Mouse (Mus musculus) heart, postnatal 4 days (tissue): ENCODE results near the gene Gtpbp10. TPM values are rescaled to one million over a fixed set of nuclear protein-coding genes. Genes with fewer than 3 reads are reported as not detected.

Source experiments
- DNase-seq: peaks from one replicate; pipeline ENCODE4 v3.0.0; 2021
- total RNA-seq, 2 experiments: library from RNA; stranded (reverse); gene quantifications; 2 replicates each; pipeline ENCODE4 v1.2.3; 2021

The Gtpbp10 gene
- total RNA-seq, result 10 to 100 TPM; 15.1 to 16.0 TPM

DNA sequence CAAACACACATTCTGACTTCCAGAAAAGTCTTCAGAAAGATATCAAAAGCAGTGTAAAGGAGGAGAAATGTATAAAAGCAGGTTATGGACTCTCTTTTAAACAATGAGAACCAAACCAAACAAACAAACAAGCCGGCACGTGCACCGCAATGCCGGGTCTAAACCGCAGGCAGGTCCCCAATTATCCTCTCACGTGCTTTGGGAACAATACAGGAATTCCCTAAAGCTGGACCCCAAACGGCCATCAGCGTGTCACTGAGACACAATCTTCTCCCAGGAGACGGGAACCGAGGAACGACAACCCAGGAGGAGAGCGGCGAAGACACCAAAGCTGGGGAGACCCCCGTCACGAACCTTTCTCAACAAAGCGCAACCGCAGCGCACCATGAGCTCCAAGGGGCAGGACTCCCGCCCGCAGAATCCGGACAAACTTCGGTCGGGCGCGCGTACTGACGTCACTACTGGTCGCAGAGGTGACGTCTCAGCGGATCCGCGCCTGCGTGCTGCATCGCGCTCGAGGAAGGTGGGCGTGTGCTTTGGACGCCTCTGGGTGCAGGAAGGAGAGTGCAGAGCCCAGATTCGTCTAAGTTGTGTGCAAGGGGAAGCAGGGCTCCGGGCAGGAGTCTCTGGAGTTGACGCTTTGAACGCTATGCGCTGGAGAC, at the start of gene Gtpbp10:
Gene Gtpbp10 (minus strand): TSS at position 460 of the 662 bp plus-strand sequence.
- DNase-seq, result peak; percentile 96

DNA sequence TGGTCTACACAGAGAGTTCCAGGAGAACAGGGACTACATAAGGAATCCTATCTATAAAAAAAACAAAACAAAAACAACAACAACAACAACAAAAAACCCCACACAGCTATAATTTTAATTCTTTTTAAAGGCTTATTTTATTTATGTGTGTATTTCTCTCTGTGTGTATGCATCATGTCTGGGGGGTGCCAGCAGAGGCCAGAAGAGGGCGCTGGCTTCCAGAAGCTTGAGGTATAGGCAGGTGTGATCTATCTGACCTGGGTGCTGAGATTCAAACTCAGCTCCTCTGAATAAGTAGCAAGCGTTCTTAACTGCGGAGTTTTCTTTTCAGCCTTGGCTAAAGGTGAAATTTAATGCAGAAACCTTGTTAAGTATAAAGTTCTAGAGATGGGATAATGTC, 28.3 kb upstream of the Gtpbp10 start:
- no peak for DNase-seq

DNA sequence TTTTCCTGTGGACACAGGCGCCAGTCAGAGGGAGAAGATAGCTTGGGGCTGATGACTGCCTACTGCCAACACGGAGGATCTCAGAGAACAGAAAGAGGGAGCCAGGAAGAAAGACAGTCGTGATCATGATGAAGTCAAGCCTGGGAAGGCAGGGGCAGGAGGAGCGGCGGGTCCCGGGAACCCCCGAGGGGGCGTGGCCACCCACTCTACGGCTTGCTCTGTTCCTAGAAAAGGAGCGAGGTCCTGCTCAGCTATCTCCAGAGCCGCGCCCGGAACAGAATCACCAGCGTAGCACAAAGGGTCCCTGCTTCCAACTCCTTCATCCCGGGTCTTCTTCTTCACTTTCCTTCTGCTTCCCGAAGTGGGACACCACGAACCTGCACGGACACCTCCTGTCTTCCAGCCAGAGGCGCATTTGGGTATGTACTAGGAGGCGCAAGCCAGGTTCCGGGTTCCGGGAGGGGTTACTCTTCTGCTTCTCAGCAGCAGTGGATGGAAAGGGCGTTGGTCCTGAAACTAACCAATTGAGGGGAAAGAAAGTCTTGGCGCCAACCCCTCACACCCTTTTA, 14.5 kb upstream of the Gtpbp10 start, which contains the start of gene Gm8773:
Gene Gm8773 (plus strand): TSS at position 51 of the 569 bp plus-strand sequence.
- DNase-seq, result peak; percentile 11

DNA sequence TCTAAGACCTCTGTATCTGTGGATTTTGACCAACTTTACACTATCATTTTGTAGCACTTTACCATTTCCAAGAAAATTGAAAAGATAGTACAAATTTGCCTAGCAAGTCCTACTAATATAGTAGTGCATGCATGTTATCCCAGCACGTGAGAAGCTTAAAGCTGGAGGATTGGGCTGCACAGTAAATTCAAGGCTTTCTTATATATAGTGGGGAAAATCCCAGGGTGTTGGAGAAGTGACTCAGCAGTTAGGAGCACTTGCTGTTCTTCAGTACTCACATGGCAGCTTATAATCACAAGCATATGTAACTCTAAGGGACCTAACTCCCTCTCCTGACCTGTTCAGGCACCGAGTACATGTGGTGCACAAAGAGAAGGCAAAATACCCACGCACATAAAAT, 3.1 kb upstream of the Gtpbp10 start:
- no peak for DNase-seq

DNA sequence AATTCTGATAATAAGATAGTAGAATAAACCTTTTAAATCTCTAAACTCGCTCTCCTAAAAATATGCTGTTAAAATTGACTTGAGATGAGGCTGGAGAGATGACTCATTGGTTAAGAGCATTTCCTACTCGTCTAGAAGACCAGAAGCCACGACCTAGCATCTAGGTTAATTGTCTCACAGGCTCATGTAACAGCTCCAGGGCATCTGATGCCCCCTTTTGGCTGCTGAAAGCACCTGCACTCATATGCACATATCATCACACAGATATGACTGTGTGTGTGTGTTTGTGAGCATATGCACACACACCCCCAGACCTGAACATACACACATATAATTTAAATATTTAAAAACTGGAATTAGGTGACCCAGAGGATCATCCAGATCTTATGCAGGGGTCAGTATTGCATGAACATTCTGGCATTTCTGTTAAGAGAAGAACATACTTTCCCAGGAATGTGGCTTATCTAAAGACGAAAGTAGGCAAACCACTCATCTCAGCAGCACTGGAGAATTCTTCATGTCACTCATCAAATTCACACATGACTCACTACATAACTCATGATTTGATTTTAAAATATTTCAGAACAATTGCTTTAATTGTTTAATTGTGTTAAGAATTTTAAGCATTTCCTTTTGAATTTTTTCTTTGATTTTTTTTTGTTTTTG, 1.8 kb upstream of the Gtpbp10 start:
- no peak for DNase-seq

DNA sequence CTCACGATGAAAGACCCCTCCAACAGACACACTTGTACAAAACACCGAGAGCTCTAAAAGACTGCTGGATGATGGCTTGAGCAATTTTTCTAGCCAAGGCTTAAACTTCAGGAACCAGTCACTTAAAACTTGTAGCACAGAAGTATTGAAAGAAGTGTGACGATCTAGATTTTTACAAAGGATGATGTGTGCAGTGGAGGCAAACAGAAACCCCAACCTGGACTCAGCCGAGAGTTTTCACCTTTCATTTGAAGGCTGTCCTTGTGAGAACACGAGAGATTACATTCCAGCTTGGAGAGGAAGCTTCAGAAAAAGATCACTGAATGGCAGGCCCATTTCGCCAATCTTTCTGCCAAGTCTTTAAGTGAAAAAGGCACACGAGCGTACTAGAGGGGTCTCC, 460 bp upstream of the Gtpbp10 start:
- DNase-seq, result no peak

DNA sequence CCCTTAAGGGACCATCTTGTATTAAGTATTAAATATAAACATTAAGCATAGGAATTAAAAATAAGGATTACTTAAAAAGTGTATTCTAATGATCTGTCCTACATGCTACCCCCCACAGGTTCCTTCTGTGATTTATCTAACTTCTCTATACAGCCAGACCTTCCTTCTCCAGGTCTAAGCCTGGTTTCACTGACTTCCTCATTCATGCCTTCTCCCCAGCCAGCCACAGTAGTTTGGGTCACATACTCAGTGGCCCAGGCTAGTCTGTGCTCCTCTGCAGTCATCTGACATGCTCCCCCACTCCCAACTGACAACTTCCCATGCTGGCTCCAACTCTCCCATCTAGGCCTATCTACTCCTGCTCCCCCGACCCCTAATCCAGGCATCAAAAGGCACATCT, 8.2 kb downstream of the Gtpbp10 start:
- DNase-seq, result no peak

DNA sequence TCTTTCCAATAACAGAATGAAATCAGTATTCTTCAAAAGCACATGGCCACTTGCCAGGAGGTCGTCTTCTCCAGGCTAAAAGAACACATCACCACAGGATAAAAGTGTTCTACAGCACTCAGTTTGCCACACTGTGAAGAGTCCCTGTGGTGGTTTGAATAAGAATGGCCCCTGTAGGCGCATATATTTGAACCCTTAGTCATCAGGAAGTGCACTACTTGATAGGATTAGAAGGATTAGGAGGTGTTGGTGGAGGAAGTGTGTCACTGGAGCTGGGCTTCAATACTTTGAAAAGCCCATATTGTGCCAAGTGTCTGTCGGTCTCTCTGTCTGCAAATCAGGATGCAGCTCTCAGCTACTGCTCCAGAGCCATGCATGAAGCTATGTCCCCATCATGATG, 19.0 kb downstream of the Gtpbp10 start:
- no peak for DNase-seq

DNA sequence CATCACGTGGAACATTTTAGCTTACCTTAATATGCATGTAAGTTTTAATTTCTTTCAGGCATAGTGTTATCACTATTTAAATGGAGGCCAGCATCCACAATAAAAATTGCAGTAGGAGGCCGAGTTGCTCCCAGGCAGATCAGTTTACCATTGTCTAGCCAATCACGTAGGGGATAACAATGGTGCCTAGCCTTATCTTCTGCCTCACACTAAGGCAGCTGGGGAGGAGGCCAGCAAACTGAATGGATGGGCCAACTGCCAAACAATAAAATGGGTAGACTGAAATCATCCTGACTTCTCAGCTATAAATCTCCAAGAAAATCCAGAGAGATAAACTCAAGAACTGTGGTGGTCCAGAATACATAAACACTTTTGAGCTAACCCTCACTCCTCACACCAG, 19.6 kb downstream of the Gtpbp10 start:
- DNase-seq, result no peak

DNA sequence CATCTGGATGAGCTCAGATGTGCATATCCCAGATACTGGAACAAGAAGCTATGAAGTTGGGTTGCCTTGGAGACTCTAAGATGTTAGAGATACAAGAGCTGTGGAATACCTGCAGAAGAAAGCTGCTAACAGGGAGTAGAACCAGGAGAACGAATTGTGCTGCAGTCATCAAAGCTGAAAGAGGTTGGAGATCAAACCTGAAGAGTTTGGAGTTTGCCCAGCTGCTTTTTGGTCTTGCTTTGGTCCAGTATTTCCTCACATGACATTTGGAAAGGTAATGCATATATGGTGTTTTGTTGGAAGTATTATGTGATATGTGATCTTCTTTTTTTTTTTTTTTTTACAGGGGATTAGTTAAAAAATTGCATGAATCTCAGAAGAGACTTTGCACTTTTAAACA, 23.2 kb downstream of the Gtpbp10 start:
- no peak for DNase-seq

DNA sequence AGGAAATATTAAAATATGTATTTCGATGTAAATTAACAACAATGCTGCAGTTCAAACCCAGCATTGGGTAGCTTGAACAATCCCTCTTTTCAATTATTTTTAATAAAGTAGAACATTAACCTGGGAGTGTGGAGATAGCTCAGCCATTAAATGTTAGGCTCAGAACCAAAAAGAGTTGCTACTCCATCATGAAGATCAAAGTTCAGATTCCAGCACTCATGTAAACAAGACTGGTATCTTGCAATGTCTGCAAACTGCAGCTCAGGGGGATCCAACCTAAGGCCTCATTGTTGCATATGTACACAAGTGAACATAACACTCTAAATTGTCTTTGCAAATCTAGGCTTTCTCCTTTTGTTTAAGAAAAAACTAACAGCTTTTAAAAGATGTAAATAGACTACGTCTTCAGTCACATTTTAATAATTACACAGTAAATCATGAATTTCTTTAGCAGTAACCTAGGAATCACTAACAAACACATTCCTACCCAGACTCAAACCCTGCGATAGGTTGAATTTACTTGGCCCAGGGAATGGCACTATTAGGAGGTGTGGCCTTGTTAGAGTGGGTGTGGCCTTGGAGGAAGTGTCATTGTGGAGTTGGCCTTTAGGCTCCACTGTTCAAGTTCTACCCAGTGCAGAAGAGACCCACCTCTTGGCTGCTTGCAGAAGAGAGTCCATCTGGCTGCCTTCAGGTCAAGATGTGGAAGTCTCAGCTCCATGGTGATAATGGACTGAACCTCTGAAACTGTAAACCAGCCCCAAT, 25.5 kb downstream of the Gtpbp10 start:
- DNase-seq, result no peak

DNA sequence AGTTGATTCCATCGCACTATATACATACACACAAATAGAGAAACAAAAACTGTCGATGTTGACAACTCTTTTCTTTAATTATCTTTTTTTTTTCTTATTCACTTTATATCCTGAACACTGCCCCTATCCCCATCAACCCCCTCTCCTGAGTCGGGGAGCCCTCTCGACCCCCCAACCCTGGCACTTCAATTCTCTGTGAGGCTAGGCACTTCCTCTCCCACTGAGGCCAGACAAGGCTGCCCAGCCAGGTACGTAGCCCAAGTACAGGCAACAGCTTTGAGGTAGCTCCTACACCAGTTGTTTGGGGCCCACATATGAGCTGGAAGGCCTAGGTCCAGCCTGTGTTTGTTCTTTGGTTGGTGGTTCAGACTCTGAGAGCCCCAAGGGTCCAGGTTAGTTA, 43.9 kb downstream of the Gtpbp10 start:
- DNase-seq, result no peak

DNA sequence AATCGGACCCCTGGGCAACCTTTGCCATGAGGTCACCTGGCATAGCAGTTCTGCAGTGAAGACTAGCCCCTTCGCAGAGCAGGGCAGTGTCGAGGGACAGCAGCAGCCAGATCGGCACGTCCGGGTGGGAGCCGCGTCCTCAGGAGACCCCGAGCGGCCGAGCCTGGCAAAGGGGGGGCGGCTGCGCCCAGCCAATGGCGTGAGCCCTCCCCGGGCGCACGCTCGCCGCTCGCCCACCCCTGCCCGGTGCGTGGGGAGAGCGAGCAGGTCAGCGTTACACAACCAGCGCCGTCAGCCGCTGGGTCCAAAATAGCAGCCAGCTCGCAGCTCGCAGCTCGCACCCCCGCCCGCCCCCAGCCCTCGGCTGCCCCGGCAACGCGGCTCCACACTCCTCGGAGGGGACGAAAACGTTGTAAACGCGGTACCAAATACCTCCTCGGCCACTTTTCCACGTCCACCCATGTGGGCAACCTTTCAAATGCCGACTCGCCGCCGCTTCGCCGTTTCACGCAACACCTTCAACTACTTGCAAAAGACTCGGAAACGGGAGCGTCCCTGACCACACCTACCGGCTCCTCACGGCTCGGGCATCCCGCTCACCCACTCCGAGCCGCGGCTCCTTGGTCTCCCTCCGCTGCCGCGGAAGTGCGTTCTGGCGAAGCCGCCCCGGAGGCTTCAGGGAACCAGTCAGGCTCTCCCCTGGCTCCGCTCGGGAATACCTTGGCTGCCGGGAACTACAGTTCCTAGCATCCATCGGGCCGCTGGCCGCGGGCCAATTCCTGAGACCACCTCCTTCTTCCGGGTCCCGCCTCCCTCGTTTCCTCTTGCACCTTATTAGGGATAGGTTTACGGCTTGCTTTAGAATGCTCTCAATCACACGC, 44.9 kb downstream of the Gtpbp10 start, which contains the start of gene Cldn12:
Gene Cldn12 (minus strand): TSS at position 763 of the 881 bp plus-strand sequence.
- peak; percentile 98 for DNase-seq

DNA sequence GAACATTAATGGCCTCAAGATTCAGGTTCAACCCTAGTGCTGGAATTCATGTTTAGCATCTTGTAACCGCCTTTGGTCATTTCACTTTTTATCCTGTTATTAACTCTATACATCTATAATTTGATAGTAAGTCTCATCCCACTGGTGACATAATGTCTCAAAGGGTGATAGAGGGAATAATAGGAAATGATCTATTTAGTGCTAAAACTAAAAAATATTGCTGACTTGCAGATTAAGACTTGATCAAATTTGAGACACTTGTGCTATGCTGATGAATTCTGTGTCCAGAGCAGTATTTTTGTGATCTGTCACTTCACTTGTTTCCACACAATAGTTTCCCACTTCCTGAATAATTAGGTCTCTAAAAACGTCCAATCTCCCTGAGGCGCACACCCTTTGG, 47.9 kb downstream of the Gtpbp10 start:
- DNase-seq, result no peak

DNA sequence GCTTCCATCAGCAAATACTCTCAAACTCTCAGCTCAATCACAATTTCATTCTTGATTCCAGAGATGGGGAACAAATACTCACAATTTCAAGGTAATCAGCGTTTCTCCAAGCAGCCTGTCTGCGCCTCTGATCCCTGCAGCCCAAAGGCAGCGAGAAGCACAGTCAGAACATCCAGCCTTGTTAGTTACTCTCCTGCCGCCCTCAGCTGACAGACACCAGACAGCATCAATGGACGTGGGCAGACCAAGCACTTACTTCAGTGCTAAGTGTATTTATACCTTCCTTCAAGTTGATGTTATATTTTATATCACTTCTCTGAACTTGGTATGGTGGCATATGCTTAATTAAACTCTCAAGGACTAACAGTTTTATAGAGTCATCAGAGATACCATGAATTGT, 48.3 kb downstream of the Gtpbp10 start:
- DNase-seq, result no peak

DNA sequence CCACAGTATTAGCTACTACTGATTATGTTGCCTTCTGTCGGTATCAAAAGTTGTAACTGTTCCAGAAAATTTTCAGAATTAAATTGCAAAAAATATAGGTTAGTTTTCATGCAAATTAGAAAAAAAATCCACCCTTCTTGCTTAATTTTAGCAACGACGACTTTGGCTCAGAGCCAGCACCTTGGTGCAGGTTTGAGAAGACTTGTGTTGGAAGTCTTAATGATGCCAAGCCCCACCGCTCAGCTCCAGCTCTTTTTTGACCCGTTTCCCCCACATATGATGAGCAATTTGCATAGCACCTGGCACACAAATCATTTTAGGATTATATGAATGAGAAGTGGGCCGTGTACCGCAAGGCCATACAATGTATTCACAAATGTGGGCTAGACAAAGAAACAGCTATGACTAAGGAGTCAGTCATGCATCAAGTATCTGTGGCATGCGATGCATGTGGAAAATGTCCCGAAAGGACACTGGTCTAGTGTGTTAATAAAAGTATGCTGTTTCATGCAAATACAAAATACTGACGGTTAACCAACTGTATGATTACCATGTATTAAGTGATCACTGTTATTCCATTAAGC, 48.9 kb downstream of the Gtpbp10 start:
- DNase-seq, result no peak

DNA sequence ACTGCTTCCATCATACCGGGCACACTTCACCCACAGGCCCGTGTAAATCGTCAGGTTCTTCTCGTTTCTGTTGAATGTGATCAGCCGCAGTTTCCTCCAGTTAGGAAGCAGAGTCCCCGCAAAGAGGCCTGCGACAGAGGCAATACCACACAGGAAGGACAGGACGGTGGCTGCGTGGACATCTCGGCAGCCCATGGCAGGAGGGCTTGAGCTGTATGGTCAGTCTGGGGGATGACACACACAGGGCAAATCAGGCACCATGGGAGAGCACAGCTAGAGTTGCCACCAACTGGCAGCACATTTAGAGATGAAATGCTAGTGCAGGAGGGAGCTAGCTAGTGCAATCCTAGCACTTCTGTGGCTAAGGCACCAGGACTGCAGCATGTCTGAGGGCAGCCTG, 51.1 kb downstream of the Gtpbp10 start:
- no peak for DNase-seq

DNA sequence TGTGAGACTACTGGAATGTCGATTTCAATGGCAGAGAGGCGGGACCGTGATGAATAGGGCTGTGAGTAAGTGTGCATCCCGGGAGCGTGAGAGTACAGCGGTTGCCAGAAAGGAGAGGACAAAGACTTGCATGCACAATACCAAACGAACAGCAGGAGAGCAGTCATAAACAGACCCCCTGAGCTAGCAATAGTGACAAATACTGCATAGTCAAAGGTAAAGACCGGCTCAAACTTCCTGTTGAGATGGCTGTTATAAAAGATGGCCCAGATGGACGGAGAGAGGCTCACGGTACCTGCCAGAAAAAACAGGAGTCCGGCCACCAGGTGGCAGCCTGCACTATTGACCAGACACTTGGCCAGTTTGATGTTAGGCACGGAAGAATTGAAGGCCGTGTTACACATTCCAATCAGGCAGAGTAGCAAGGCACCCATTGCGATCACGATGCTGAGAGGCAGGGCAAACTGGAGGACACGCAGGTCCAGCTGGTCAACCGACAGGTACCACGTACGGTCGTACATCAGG, 51.6 kb downstream of the Gtpbp10 start:
- DNase-seq, result peak; percentile 73

DNA sequence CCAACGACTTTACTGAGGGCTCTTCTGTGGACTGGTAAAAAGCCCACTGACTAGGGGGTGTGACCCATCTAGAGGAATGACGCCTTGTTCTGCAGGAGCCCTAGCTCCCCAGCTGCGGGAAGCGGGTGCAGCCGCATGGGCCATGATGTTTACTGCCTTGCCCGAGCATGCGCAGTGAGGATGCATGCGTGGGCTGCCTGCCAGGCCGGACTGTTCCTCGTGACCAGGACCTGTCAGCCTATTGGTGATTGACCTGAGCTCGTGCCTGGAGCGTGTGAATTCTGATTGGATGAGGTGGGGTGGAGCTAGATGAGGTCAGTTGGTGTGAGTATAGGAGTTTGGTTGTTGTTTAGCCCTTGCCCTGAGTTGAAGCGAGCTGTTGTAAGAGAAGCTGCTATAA, 54.9 kb downstream of the Gtpbp10 start:
- DNase-seq, result no peak

DNA sequence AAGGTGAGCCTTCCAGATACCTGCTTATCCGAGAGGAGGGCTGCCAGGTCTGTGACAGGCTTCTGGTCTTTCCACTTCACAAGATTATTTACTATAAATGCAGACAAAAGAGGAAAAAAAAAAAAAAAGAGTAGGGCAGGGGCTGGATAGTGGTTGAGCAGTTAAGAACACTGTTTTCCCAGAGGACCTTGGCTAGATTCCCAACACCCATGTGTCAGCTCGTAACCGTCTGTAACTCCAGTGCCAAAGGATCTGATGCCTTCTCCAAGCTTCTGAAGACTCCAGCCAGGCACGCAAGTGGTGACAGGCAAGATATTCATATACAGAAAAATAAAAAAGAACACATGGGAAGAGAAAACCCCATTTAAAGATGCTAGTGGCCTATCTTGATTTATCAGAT, 56.0 kb downstream of the Gtpbp10 start:
- DNase-seq, result no peak

DNA sequence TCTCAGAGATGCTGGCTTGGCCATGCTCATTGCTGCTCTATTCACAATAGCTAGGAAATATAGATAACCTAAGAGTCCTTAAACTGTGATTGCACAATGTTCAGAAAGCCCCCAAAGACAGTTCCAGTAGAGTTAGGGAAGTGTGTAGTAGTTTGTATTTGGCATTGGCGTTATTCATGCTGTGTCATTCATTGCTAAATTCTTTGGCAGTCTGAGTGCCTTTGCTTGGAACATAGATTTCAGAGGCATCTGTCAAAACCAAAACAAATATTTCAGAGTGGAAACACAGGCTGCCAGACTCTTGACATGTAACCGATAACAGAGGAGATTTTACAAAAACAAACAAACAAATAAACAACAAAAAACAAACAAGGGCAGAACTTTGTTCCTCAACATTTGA, 57.8 kb downstream of the Gtpbp10 start:
- no peak for DNase-seq

DNA sequence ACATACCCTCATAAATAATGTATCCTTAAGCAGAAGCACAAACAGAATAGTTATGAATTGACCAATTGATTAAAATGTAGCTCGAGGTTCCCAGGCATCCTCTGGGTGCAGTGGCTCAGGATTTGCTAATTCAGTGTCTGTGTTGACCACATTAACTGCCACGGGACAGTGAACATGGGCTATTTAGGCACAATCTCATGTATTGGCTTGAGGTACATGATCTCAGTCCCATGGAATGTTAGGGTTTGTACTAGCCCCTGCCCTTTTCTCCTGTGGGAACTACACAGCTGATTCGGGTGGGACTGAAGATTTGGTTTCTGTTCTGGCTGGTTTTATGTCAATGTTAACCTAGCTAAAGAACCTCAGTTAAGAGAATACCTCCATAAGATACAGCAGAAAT, 62.9 kb downstream of the Gtpbp10 start:
- DNase-seq, result no peak
